Mouse (Mus musculus) midbrain, postnatal 0 days (tissue): ENCODE data around the gene Klb. TPM values are rescaled to one million over a fixed set of nuclear protein-coding genes. Genes with fewer than 3 reads are reported as not detected.
A peak's percentile ranks its signal among the peaks of the same experiment; 100 is the strongest.

ENCODE experiments used
- ATAC-seq: fragments of 200-750 bp; cut with Nextera tagmentation; 2 replicates; pipeline ENCODE4 v1.8.0; 2017; ENCODE audit warnings: moderate number of reproducible peaks, mild to moderate bottlenecking, moderate TSS enrichment, moderate library complexity; ENCODE audit not compliant: low FRiP score
- DNase-seq: peaks from one replicate; pipeline ENCODE4 v3.0.0-alpha.2; 2015; ENCODE audit warnings: low spot score
- H3K27ac ChIP-seq: fragments of 300-500 bp; sonication (generic); 2 replicates; pipeline ENCODE4 v1.5.1; 2014; ENCODE audit warnings: low read depth, mild to moderate bottlenecking, low read length, mixed read lengths
- H3K27me3 ChIP-seq: fragments of 300-500 bp; sonication (generic); 2 replicates; pipeline ENCODE4 v1.6.1; 2014; ENCODE audit warnings: low read length, control low read depth, mixed read lengths; ENCODE audit not compliant: insufficient read depth
- H3K36me3 ChIP-seq: fragments of 300-500 bp; sonication (generic); 2 replicates; pipeline ENCODE4 v1.6.1; 2014; ENCODE audit warnings: low read length, control low read depth, mixed read lengths; ENCODE audit not compliant: insufficient read depth
- H3K4me1 ChIP-seq: fragments of 300-500 bp; sonication (generic); 2 replicates; pipeline ENCODE4 v1.6.1; 2014; ENCODE audit warnings: mild to moderate bottlenecking, control low read depth, antibody characterized with exemption, low read length, mixed read lengths; ENCODE audit not compliant: insufficient read depth
- H3K4me2 ChIP-seq: fragments of 300-500 bp; sonication (generic); 2 replicates; pipeline ENCODE4 v1.6.1; 2014; ENCODE audit warnings: low read depth, mild to moderate bottlenecking, low read length, mixed read lengths; ENCODE audit not compliant: poor library complexity, severe bottlenecking
- H3K4me3 ChIP-seq: fragments of 300-500 bp; sonication (generic); 2 replicates; pipeline ENCODE4 v1.5.1; 2014; ENCODE audit warnings: low read depth, mild to moderate bottlenecking, low read length, moderate library complexity
- H3K9ac ChIP-seq: fragments of 300-500 bp; sonication (generic); replicated peaks from 2 replicates; pipeline ENCODE4 v1.6.1; 2014; ENCODE audit warnings: mild to moderate bottlenecking, low read length, moderate library complexity, mixed read lengths; ENCODE audit not compliant: poor library complexity, severe bottlenecking
- H3K9me3 ChIP-seq: fragments of 300-500 bp; sonication (generic); 2 replicates; pipeline ENCODE4 v1.6.1; 2016; ENCODE audit warnings: low read length, control low read depth
- CTCF ChIP-seq: IDR thresholded peaks from 2 replicates; pipeline ENCODE4 v1.5.1; 2016; ENCODE audit warnings: antibody characterized with exemption, mild to moderate bottlenecking
- WGBS: fragments of 180-500 bp; shearing (Covaris S2); extraction: QIAGEN DNeasy Blood & Tissue Kit; methylation state at CpG from one replicate; pipeline ENCODE4 v1.1.7; 2014; 5-methylcytosine and 5-hydroxymethylcytosine counted together
- polyA plus RNA-seq: library from polyadenylated mRNA; unstranded; fragments of >200 nt; fragmentation: Nextera tagmentation; extraction: Ambion mirVana; gene quantifications from 2 replicates; pipeline ENCODE4 v1.2.1, GENCODE M21; 2015
- total RNA-seq: library from RNA; depleted of rRNA; stranded (reverse); fragments of >200 nt; gene quantifications from 2 replicates; pipeline ENCODE4 v1.2.3, GENCODE M21; 2014

The Klb gene
- total and polyA plus RNA-seq, 2 experiments from 2014 or later: 0.10 to 0.11 TPM

DNA sequence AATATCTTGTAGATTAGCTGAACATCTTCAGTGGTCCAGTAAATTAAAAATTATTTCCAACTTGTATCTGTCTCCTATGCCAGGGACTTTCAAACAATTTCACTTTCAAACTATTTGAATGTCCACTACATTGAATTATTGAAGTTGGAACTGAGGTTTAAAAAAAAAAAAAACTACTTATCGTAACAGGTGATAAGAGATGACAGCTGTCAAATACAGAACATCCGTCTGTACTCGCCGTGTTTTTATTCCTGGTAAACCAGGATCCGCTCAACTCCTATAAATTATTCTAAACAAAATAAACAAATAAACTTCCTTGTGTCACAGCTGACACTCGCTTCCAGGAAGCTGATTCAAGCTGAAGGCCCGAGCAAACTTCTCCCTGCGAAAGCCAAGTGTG, 13.3 kb upstream of the Klb start:
- H3K9me3 ChIP-seq: no peaks in the 10 kb centered on the region
- H3K36me3 ChIP-seq: no peaks in the 10 kb centered on the region
- no peak for TF ChIP-seq CTCF
- no peak for DNase-seq
- 11% methylated on average over 8 of the region's 8 CpGs for WGBS
- H3K4me3 ChIP-seq: peak overlapping the region; percentile 73
- H3K4me1 ChIP-seq: no peaks in the 10 kb centered on the region
- no peak overlapping the region for H3K9ac ChIP-seq
- H3K27me3 ChIP-seq: no peaks in the 10 kb centered on the region
- no peak overlapping the region for H3K27ac ChIP-seq
- H3K4me2 ChIP-seq: peak overlapping the region; percentile 89
- no peak for ATAC-seq

GRCm38 (mm10) chr5:65335298-65336074, 12.6 kb upstream of the Klb start, which contains the start of gene Rfc1:
Gene Rfc1, minus strand, starts transcription at chr5:65335670.
- H3K9ac ChIP-seq: peak within 1 kb of the TSS; percentile 58
- peak within 1 kb of the TSS; percentile 89 for H3K4me2 ChIP-seq
- H3K36me3 ChIP-seq: no peaks in the 10 kb centered on the region
- ATAC-seq (peak; percentile 97), DNase-seq (peak; percentile 91)
- peak within 1 kb of the TSS; percentile 38; the same call in 1 of the 2 replicates for H3K27ac ChIP-seq
- H3K27me3 ChIP-seq: no peaks in the 10 kb centered on the region
- H3K4me1 ChIP-seq: no peaks in the 10 kb centered on the region
- WGBS: under 1% methylated on average over 65 of the region's 65 CpGs
- no peaks in the 10 kb centered on the region for H3K9me3 ChIP-seq
- TF ChIP-seq CTCF: no peak
- peak within 1 kb of the TSS; percentile 73 for H3K4me3 ChIP-seq

GRCm38 (mm10) chr5:65336075-65336355, 12.1 kb upstream of the Klb start:
- TF ChIP-seq CTCF: no peak
- WGBS: 28% methylated on average over 4 of the region's 4 CpGs
- H3K36me3 ChIP-seq: no peaks in the 10 kb centered on the region
- no peaks in the 10 kb centered on the region for H3K27me3 ChIP-seq
- ATAC-seq: peak; percentile 29; the same call in 1 of the 2 replicates
- no peak for DNase-seq
- H3K4me1 ChIP-seq: no peaks in the 10 kb centered on the region
- H3K4me2 ChIP-seq: peak overlapping the region; percentile 89
- H3K9ac ChIP-seq: no peak overlapping the region
- peak overlapping the region; percentile 73 for H3K4me3 ChIP-seq
- H3K9me3 ChIP-seq: no peaks in the 10 kb centered on the region
- H3K27ac ChIP-seq: peak overlapping the region; percentile 38; the same call in 1 of the 2 replicates

DNA sequence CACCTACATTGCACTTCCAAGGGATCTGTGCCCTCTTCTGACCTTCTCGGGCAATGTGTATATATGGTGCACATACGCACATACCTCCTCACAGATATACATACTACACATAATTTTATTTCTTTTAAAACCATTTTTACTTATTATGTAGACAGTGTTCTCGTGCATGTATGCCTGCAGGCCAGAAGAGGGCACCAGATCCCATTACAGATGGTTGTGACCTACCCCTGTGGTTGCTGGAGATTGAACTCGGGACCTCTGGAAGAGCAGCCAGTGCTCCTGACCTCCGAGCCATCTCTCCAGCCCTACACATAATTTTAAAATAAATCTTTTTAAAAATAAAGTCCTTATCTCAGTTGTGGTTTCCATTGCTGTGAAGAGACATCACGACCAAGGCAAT, 9.7 kb upstream of the Klb start:
- DNase-seq (no peak), ATAC-seq (no peak)
- no peaks in the 10 kb centered on the region for H3K27me3 ChIP-seq
- H3K27ac ChIP-seq: no peak overlapping the region
- H3K9me3 ChIP-seq: no peaks in the 10 kb centered on the region
- H3K4me1 ChIP-seq: no peaks in the 10 kb centered on the region
- no peak overlapping the region for H3K9ac ChIP-seq
- 84% methylated on average over 6 of the region's 6 CpGs for WGBS
- TF ChIP-seq CTCF: peak; percentile 27
- H3K4me2 ChIP-seq: no peak overlapping the region
- no peak overlapping the region for H3K4me3 ChIP-seq
- H3K36me3 ChIP-seq: no peaks in the 10 kb centered on the region

- H3K4me2 ChIP-seq: no peak overlapping the region
- H3K36me3 ChIP-seq: no peaks in the 10 kb centered on the region
- H3K9me3 ChIP-seq: no peaks in the 10 kb centered on the region
- TF ChIP-seq CTCF: no peak
- H3K27ac ChIP-seq: no peak overlapping the region
- H3K9ac ChIP-seq: no peak overlapping the region
- DNase-seq (no peak), ATAC-seq (no peak)
- 69% methylated on average over 4 of the region's 4 CpGs for WGBS
- no peak overlapping the region for H3K4me3 ChIP-seq
- H3K4me1 ChIP-seq: no peaks in the 10 kb centered on the region
- H3K27me3 ChIP-seq: no peaks in the 10 kb centered on the region
These were observed 7.9 kb upstream of the Klb start for GRCm38 (mm10) chr5:65340167-65340566.

DNA sequence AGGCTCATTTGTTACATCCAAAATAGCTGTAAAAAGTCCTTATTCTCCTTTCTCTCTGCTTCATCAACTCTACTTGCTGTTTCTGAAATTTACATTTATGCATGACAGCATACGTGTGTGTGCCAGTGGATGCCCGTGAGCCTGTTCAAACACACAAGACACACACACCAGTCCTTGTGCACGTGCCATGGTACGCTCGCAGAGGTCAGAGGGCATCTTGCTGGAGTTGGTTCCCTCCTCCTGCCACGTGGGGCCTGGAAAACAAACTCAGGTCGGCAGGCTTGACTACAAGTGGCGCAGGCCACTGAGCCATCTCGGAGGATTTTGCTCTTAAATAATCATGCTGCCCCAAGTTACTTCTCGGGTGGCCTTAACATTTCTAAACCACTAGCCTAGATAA, 2.4 kb downstream of the Klb start:
- Histone ChIP-seq H3K9me3 (no peaks in the 10 kb centered on the region), H3K9ac (no peak overlapping the region), H3K36me3 (no peaks in the 10 kb centered on the region), H3K27me3 (no peaks in the 10 kb centered on the region), H3K4me3 (no peak overlapping the region), H3K4me1 (no peaks in the 10 kb centered on the region), H3K27ac (no peak overlapping the region), H3K4me2 (no peak overlapping the region)
- TF ChIP-seq CTCF: no peak
- DNase-seq (no peak), ATAC-seq (no peak)
- 76% methylated on average over 10 of the region's 10 CpGs for whole genome bisulfite sequencing
